Mouse (Mus musculus) embryo, embryonic 10 days (tissue): ENCODE data around the gene Rhd.
"Not testable (repeated sequence)": the region's sequence is repeated elsewhere in the genome, so short reads cannot be mapped to it uniquely, and the experiment has no call there.

ENCODE experiments used
- DNase-seq: peaks from one replicate; pipeline ENCODE4 v3.0.0-alpha.2; 2015; ENCODE audit warnings: low spot score

The Rhd gene

GRCm38 (mm10) chr4:134858494-134858893 is 5.8 kb upstream of the Rhd start:
- no peak for DNase-seq

DNA sequence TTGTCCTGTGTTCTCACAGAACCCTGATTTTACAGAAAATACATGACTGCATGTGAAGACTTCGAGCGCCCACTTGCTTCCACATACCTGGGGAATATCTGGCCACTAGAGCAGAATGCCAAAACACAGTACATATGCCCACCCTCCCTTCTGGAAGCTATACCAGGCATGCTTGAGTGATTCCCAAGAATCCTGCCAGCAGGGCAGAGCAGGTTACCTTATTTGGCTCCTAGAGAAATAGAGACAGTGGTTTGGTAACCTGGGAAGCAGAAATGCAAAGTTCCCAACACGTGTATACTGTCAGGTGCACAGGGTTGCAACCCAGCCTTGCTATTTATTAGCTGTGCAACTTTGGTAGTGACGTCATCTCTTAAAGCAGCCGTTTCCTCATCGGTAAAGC is 2.5 kb upstream of the Rhd start:
- no peak for DNase-seq

- no peak for DNase-seq
Observed at GRCm38 (mm10) chr4:134862996-134863395, 1.3 kb upstream of the Rhd start.

DNA sequence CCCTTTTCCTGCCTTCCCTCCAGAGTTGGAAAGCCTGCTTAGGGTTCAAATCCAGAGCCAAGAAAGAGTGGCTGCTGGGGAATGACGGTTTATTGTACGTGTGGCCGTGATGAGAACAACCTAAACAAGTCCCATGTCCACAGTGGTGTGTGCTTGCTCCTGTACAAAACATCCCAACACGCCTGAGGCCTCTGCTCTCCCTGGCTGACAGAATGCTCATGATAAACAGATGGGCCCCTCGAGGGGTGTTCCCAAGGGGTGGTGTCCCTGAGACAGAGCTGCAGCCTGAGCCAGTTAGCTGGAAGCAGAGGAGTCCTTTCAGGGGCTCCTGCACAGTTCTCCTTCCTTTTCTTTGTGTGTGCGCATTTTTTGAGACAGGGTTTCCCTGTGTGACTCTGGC is 1.0 kb downstream of the Rhd start:
- DNase-seq: no peak

DNA sequence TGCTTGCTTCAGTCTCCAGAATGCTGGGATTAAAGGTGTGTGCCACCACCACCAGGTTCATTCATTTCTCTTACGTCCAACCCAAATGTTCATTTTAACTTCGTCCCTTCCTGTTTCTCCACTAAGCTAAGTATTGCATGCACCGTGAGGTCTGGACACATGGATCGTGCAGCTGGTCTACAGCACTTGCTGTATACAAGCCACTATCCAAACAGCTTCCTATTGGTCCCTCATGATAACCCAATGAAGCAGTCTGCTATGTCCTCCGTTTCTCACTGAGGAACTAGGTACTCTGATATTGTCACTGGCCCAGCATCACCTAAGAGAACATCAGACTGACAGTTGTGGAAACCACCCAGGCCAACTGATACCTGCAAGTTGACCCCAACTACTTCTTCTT is 1.5 kb downstream of the Rhd start:
- DNase-seq: no peak

DNA sequence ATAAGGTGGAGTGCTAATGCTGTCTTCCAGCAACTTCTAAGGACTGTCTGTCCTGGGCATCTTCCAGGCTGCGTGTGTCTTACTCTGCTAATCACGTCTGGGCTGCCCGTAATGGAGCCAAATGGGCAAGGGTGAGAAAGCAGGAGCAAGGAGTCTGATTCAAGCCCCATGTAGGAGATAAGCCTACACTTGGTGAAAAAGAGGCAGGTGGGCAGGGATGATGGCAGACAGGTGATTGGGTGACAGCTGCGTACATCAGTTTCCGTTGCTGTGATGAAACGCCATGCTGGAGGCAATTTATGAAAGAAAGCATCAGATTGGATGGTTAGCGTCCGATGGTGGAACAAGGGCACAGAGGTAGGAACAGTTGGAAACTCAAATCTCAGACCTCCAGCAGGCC is 2.9 kb downstream of the Rhd start:
- DNase-seq: no peak

DNA sequence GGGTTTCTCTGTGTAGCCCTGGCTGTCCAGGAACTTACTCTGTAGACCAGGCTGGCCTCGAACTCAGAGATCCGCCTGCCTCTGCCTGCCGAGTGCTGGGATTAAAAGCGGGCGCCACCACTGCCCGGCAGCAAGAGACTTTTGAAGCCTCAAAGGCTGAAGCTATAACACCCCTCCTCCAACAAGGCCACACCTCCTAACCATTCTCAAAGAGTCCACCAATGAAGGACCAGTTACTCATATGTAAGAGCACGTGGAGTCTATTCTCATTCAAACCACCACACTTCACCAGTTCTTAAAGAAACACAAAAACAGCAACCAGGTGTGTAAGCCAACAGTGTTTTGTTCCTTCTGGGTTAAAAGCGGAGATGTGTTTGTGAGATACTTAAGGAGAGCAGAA is 3.3 kb downstream of the Rhd start:
- DNase-seq: no peak

DNA sequence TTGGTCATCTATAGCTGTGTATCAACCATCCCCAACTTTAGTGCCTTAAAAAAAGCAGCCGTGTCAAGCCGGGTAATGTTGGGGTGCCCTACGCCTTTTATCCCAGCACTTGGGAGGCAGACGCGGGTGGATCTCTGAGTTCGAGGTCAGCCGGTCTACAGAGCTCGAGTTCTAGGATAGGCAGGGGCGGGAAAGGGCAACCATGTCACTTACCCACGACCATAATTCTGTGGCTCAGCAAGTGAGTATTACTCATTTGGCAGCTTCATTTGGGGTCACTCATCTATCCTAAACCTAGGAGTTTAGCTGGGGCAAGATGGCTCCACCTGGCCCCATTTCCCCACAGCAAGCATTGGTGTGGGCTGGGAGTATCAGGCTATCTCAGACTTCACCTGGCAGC is 3.7 kb downstream of the Rhd start:
- no peak for DNase-seq

DNA sequence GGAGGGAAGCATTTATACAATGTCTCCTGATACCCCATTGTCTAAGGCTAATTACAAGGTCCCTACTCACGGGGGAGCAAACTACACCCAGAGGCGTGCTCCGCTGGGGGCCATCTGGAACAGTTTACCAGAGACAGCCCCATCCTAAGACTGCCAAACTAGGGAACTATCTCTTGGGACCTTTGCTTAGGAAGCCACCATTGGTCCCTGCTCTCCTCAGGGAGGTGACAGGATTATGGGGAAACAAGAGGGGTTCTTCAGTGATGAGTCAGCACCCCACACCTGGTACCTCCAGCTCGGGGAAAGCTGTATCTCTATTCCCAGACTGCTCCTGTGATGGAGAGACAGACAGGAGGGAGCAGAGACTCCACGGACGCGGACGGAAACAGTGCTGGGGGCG is 4.2 kb downstream of the Rhd start:
- no peak for DNase-seq

DNA sequence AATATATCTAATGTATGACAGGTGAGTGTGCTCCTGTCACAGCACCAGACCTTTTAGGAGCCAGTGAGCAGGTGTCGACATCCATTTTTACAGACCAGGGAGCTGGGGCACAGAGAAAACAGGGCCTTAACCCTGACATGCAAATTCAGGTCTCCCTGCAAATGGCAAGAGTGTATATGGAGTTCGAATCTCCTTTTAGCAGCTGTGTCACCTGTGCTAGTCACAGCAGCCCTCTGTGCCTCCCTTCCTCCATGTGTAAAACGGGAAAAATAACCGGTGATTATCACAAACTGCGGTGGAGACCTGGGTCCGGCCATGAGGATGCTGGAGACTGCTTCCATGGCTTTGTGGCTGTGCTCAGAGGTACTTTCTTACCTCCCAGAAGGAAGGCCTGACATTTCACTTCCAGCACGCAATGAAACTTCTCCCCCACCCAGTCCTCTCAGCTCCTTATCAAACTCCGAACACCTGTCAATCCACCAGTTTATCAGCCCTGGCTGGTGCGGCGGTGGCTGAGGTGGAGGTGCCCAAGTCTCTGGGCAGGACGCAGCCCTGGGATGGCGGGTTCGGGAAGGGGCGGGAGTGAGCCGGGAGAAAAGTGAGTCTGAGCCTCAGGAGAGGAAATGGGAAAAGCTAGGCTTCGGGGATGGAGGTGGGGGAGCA is 4.9 kb downstream of the Rhd start:
- DNase-seq: peak; percentile 26

GRCm38 (mm10) chr4:134869815-134870375 is 5.6 kb downstream of the Rhd start:
- DNase-seq: no peak

GRCm38 (mm10) chr4:134871477-134871876 is 7.1 kb downstream of the Rhd start:
- no peak for DNase-seq

GRCm38 (mm10) chr4:134871950-134872349 is 7.6 kb downstream of the Rhd start:
- no peak for DNase-seq

DNA sequence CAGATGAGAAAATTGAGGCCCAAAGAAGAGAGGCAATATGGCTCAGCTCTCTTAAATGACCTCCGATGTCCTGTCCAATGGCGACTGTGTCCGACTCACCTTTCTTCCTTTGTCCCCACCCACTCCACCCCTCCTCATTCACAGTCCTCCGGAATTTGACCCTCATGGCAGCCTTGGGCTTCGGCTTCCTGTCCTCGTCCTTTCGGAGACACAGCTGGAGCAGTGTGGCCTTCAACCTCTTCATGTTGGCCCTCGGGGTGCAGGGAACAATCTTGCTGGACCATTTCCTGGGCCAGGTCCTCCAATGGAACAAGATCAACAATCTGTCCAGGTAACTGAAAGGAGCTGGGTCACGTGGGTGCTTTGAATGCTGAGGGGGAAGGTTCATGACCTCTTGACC is 11.8 kb downstream of the Rhd start:
- DNase-seq: no peak

DNA sequence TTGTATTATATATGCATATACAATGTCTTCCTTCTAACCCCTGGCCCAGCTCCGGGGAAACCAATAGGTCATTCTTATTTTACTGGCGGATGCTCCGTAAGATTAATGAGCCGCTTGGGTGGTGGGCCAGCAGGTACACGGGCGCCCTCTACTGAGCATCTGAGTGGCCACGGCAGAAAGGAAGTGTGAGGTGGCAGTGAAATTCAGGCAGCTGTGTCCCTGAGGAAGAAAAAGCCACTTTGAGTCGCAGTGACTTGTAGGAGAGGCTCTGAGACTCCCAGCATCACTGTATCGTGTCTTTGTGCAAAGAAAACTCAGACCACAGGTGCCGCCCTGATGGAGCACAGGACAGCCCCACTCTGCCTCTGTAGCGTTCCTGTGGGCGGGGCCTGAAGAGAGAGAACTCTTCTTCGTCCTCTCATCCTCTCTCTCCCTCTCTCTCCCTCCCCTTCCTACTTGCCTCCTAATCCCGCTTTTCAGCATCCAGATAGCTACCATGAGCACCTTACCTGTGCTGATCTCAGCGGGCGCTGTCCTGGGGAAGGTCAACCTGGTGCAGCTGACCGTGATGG is 15.2 kb downstream of the Rhd start:
- DNase-seq: peak; percentile 88

DNA sequence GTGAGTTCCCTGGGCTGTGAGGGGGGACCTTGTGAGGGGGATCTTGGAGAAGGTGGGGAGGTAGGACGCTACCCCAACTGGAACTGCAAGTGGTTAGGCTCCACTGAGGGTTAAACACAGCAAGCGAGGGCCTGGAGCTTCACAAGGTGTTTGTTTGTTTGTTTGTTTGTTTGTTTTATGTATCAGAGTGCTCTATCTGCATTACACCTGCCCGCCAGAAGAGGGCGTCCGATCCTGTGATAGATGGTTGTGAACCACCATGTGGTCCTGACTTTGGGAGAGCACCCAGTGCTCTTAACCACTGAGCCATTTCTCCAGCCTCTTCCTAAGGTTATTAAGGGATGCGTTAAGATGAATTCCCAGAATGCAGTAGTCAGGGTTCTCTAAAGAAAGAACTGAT is 15.7 kb downstream of the Rhd start:
- no peak for DNase-seq

DNA sequence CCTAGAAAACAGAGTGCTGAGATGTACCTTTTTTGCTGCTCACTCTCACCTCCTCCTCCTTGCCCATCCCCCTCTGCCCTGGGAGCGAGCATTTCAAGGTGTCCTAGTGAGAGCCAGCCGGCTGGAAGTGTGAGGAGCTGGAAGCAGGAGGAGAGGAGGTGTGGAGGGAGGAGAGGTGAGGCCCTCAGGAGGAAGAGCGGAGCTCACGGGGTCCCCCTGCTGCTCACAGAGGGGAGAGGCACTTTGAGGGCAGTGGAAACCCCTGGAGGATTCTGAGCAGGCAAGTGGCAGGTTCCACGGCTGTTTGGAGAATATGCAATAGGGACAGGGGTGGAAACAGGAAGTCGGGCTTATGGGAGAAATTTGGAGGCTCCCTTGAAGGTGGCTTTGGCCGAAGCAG is 18.9 kb downstream of the Rhd start:
- DNase-seq: peak; percentile 59

DNA sequence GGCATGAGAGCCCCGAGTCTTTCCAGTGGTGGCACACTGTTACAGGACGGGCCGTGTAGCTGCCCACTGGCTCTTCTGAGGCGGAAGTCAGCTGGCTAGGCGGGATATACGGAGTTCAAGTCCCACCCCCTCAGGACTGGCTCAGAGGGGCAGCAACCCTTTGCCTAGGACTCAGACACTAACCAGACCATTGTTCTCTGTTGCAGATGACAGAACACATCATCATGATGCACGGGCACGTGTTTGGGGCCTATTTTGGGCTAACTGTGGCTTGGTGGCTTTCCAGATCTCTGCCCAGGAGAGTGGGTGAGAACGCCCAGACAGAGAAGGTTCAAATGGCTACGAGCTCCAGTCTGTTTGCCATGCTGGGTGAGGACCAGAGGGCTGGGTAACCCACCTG is 19.5 kb downstream of the Rhd start:
- DNase-seq: no peak

DNA sequence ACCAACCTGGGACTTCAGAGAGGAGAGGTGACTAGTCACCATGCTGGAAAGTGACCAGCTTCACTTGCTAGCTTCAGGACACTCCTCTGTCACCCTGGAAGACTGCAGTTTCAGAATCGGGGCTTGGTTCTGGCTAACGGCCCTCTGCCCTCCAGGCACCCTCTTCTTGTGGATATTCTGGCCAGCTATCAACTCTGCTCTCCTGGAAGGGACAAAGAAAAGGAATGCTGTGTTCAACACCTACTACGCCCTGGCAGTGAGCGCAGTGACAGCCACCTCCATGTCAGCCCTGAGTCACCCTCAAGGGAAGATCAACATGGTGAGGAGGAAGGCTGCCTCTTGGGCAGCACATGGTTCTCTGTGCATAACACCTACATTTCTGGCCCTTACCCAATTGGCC is 20.0 kb downstream of the Rhd start:
- no peak for DNase-seq

DNA sequence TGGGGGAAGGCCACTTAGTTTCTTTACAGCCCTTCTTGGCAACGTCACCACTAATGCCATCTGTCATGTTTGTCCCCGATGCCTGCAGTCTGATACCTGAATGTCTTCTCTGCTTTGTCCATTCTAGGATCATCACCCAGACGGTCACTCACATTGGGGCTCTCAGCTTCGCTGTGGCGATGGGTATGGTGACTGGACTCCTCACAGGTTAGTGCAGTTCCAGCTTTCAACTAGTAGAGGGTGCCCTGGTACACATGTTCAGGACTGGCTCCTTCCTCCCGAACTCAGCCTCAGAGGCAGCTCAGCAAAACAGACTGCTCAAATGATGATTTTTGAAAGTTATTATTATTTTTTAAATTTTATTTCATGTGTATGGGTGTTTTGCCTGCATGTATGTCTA is 27.8 kb downstream of the Rhd start:
- DNase-seq: no peak

GRCm38 (mm10) chr4:134897256-134897655 is 32.9 kb downstream of the Rhd start:
- DNase-seq: no peak

DNA sequence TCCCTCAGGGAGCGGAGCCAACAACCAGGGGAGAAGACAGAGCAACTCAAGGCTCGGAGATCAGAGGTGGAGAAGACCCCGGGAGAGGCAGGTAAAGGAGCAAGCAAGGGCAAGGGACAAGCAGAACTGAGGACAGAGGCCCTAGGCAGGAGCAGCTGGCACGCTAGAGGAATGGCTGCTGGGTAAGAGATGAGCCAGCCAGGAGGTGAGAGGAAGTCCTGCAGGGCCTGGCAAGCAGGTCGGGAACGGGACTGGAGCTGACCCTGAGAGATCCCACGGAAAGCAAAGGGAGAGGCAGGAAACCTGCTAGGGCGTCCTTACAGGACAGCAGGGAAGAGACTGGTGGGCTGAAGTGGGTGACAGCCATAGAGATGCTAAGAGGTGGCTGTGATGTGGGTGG is 36.8 kb downstream of the Rhd start:
- no peak for DNase-seq

DNA sequence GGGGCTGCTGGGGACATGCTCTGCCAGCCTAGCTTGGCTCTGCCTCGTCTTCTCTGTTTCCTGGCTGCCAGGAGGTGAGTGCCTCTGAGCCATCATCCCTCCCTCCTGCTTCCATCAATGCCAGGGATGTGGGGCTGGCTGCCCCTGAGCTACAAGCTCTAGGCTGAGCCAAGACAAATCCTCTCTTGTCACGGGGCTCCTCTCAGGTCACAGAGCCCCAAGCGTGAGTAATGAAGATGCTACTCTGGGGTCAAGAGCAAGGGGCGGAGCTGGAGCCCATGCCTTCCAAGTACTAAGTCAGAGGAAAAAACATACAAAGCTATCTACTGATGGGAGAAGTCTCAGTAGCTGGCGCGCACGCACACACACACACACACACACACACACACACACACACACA is 38.7 kb downstream of the Rhd start:
- DNase-seq: no peak

DNA sequence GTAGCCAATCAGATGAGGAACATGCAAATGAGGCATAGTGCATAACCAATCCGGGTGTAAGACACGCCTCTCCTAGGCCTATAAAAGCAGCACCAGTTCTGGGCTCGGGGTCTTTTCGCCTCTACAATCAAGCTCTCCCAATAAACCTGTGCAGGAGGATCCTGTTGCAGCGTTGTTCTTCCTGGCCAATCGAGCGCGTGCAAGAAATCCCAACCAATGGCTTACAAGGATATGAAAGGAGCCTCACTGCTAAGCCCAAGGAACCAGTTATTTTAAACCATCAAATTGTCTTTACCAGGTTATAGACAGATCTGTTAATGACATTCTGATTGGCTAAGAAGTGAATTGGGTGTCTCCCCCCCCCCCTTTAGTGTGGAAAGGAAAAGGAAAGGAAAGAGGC is 47.1 kb downstream of the Rhd start:
- DNase-seq: not testable (repeated sequence)
